Mouse (Mus musculus): ENCODE results near the gene Paics. TPM values are rescaled to one million over a fixed set of nuclear protein-coding genes. Genes with fewer than 3 reads are reported as not detected.

Gene Paics
- total RNA-seq (2021): 100 to 1,000 TPM; 140 to 158 TPM
- 78.3 and 124 TPM in 2 replicates for polyA plus RNA-seq (2012; rRNA removed)
- long read RNA-seq, transcript Paics-201 (9 exons, 2,482 nt): major isoform, 106 of 147 reads
- long read RNA-seq, transcript Paics-202 (10 exons, 1,862 nt): minor isoform, 6 of 147 reads
- long read RNA-seq, transcript Paics-203 (10 exons, 2,345 nt): minor isoform, 7 of 147 reads
- long read RNA-seq, partial matches to known transcripts: 12 of 147 reads
- long read RNA-seq, other reads (novel, unspliced or antisense): 14 of 147 reads

GRCm38 (mm10) chr5:76951106-76952027, at the start of gene Paics, which contains the start of gene Ppat:
Paics (plus strand) TSS chr5:76951307.
Ppat (minus strand) TSS chr5:76951578.
- intact Hi-C loops (cut with DNase I): loop anchor here (1.0 to 2.0 kb wide), 2 partner anchors 23 to 46 kb away; partner anchors contain the start of genes Aasdh and Srp72

GRCm38 (mm10) chr5:76902131-76902530, 49.0 kb upstream of the Paics start:
- Histone ChIP-seq H3K27me3 (ENCODE audit: control insufficient read depth, insufficient read depth, low read length) (no peaks in the 10 kb centered on the region), H3K4me1 (ENCODE audit: control insufficient read depth, insufficient read depth, low read length) (peaks cover 3% of the 10 kb centered on the region; the same call in 1 of the 2 replicates), H3K79me2 (replicated peaks; ENCODE audit: control insufficient read depth, insufficient read depth, low read length) (no peaks in the 10 kb centered on the region), H3K9ac (ENCODE audit: low read depth, low read length) (no peak overlapping the region), H3K4me3 (no peak overlapping the region), H3K36me3 (ENCODE audit: control insufficient read depth, insufficient read depth, low read length) (no peaks in the 10 kb centered on the region), H3K27ac (no peak overlapping the region)
- DNase-seq: no peak
- intact Hi-C loops (cut with DNase I): no loop called here
- TF ChIP-seq CTCF (IDR thresholded peaks at IDR 0.05): no peak
- TF ChIP-seq POLR2A (IDR thresholded peaks at IDR 0.05; ENCODE audit: insufficient read depth, low read depth, low read length): no peak
- no peak for TF ChIP-seq EP300 (IDR thresholded peaks at IDR 0.05; ENCODE audit: insufficient read depth, low read depth, low read length)
- WGBS: 33% methylated on average over 4 of the region's 4 CpGs

More at GRCm38 (mm10) chr5:76951106-76952027, at the start of gene Paics, which contains the start of gene Ppat:
- under 1% methylated on average over 81 of the region's 81 CpGs for WGBS
- Histone ChIP-seq H3K4me1 (ENCODE audit: control insufficient read depth, insufficient read depth, low read length) (peaks cover 18% of the 10 kb centered on the region), H3K27me3 (ENCODE audit: control insufficient read depth, insufficient read depth, low read length) (no peaks in the 10 kb centered on the region), H3K9ac (ENCODE audit: low read depth, low read length) (peak within 1 kb of the TSS; percentile 84), H3K27ac (peak within 1 kb of the TSS; percentile 92), H3K79me2 (replicated peaks; ENCODE audit: control insufficient read depth, insufficient read depth, low read length) (peaks cover 2% of the 10 kb centered on the region), H3K4me3 (peak within 1 kb of the TSS; percentile 77), H3K36me3 (ENCODE audit: control insufficient read depth, insufficient read depth, low read length) (peaks cover 20% of the 10 kb centered on the region)
- DNase-seq: peak; percentile 98 to 99
- peak; percentile 96 for TF ChIP-seq POLR2A (IDR thresholded peaks at IDR 0.05; ENCODE audit: insufficient read depth, low read depth, low read length)
- peak; percentile 10; the same call in 1 of the 2 replicates for TF ChIP-seq CTCF (IDR thresholded peaks at IDR 0.05)
- TF ChIP-seq EP300 (IDR thresholded peaks at IDR 0.05; ENCODE audit: insufficient read depth, low read depth, low read length): peak; percentile 78

- no peaks in the 10 kb centered on the region for H3K27me3 ChIP-seq (ENCODE audit: control insufficient read depth, insufficient read depth, low read length)
- H3K36me3 ChIP-seq (ENCODE audit: control insufficient read depth, insufficient read depth, low read length): no peaks in the 10 kb centered on the region
- peak overlapping the region; percentile 77 for H3K9ac ChIP-seq (ENCODE audit: low read depth, low read length)
- WGBS: 1% methylated on average over 19 of the region's 19 CpGs
- intact Hi-C loops (cut with DNase I): loop anchor here (1.0 kb wide), 2 partner anchors 46 to 69 kb away; partner anchors contain the start of genes Paics, Ppat and Srp72
- H3K79me2 ChIP-seq (replicated peaks; ENCODE audit: control insufficient read depth, insufficient read depth, low read length): no peaks in the 10 kb centered on the region
- no peak for DNase-seq
- peak overlapping the region; percentile 90 for H3K27ac ChIP-seq
- TF ChIP-seq EP300 (IDR thresholded peaks at IDR 0.05; ENCODE audit: insufficient read depth, low read depth, low read length): no peak
- H3K4me1 ChIP-seq (ENCODE audit: control insufficient read depth, insufficient read depth, low read length): peaks cover 3% of the 10 kb centered on the region; the same call in 1 of the 2 replicates
- peak overlapping the region; percentile 95 for H3K4me3 ChIP-seq
These were observed 46.2 kb upstream of the Paics start for GRCm38 (mm10) chr5:76904713-76905404.

- Histone ChIP-seq H3K9ac (ENCODE audit: low read depth, low read length) (peak within 1 kb of the TSS; percentile 77), H3K79me2 (replicated peaks; ENCODE audit: control insufficient read depth, insufficient read depth, low read length) (no peaks in the 10 kb centered on the region), H3K4me3 (peak within 1 kb of the TSS; percentile 95), H3K27me3 (ENCODE audit: control insufficient read depth, insufficient read depth, low read length) (no peaks in the 10 kb centered on the region), H3K4me1 (ENCODE audit: control insufficient read depth, insufficient read depth, low read length) (peaks cover 3% of the 10 kb centered on the region; the same call in 1 of the 2 replicates), H3K36me3 (ENCODE audit: control insufficient read depth, insufficient read depth, low read length) (no peaks in the 10 kb centered on the region), H3K27ac (peak within 1 kb of the TSS; percentile 90)
- TF ChIP-seq EP300 (IDR thresholded peaks at IDR 0.05; ENCODE audit: insufficient read depth, low read depth, low read length) (peak; percentile 78), CTCF (IDR thresholded peaks at IDR 0.05) (peak; percentile 67), POLR2A (IDR thresholded peaks at IDR 0.05; ENCODE audit: insufficient read depth, low read depth, low read length) (peak; percentile 99)
- DNase-seq: peak; percentile 94 to 98
- under 1% methylated on average over 47 of the region's 47 CpGs for WGBS
- intact Hi-C loops (cut with DNase I): loop anchor here (1.0 kb wide), 2 partner anchors 46 to 69 kb away; partner anchors contain the start of genes Paics, Ppat and Srp72
These were observed 45.5 kb upstream of the Paics start, which contains the start of gene Aasdh for GRCm38 (mm10) chr5:76905405-76906154. Aasdh (minus strand) TSS chr5:76905514.

- Histone ChIP-seq H3K4me1 (ENCODE audit: control insufficient read depth, insufficient read depth, low read length) (peaks cover 3% of the 10 kb centered on the region; the same call in 1 of the 2 replicates), H3K4me3 (peak overlapping the region; percentile 95), H3K9ac (ENCODE audit: low read depth, low read length) (peak overlapping the region; percentile 77), H3K27ac (peak overlapping the region; percentile 90; the same call in 1 of the 2 replicates), H3K36me3 (ENCODE audit: control insufficient read depth, insufficient read depth, low read length) (no peaks in the 10 kb centered on the region), H3K27me3 (ENCODE audit: control insufficient read depth, insufficient read depth, low read length) (no peaks in the 10 kb centered on the region), H3K79me2 (replicated peaks; ENCODE audit: control insufficient read depth, insufficient read depth, low read length) (no peaks in the 10 kb centered on the region)
- no peak for DNase-seq
- intact Hi-C loops (cut with DNase I): no loop called here
- WGBS: 30% methylated on average over 3 of the region's 3 CpGs
- no peak for TF ChIP-seq CTCF (IDR thresholded peaks at IDR 0.05)
These were observed 45.0 kb upstream of the Paics start for GRCm38 (mm10) chr5:76906155-76906499.

Measured in heart, adult 2 months (tissue).